23 mouse cellular contexts compared by ENCODE assay signal in the genomic region with DNA sequence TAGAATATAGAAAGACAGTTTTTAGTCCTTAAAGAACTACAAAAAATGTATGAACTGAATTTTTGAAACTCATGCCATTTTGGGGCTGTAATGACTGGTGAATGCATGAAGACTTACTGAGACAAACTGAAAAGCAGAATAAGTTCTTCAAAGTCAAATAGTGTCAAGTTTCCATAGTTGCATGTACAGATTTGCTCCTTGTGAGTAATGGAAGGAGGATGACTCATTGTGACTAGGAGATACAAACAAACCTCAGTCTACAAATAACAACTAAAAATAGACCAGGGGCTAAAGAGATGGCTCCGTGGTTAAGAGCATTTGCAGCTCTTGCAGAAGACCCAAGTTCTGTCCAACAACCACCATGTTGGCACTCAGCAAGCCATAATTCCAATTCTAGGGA.
A peak's percentile ranks its signal among the peaks of the same experiment; 100 is the strongest.
DNase-seq lines count a peak whose midpoint lies in the region; ATAC-seq and TF ChIP-seq lines count a peak whose summit lies in the region.
"Had no signal": no experiment of that assay in that cellular context is flagged by ENCODE, and none has a peak within 500 bp of the region (broad histone marks: within the 10 kb centered on the region; RNA-seq: fewer than 3 reads in every experiment).

No protein-coding gene starts in this region.

- DNase-seq in 3134 (ENCODE audit: extremely low read depth, insufficient read length, low spot score) = peak; percentile 4
- peak; percentile 36 for DNase-seq in 416B (ENCODE audit: low read depth)
- DNase-seq in brain, adult 2 months (ENCODE audit: low read depth, low spot score) = peak; percentile 32
- DNase-seq in lung, postnatal 14 days = no peak
- DNase-seq: adrenal gland, adult 8-10 months; adrenal gland, postnatal 25 days; B cell, adult 2 months; cerebellum, adult 11-12 months; cerebellum, adult 2 months; cerebellum, adult 9-10 months; cerebellum, postnatal 10 days; cerebellum, postnatal 25 days had no signal

- no peak overlapping the region for H3K4me2 ChIP-seq in midbrain, embryonic 15.5 days
- no peak overlapping the region for H3K4me2 ChIP-seq in hindbrain, embryonic 13.5 days
- H3K4me2 ChIP-seq: embryonic facial prominence, embryonic 12.5 days; forebrain, embryonic 13.5 days; forebrain, embryonic 15.5 days had no signal

- no peak overlapping the region for H3ac ChIP-seq in C2C12 (ENCODE audit: control insufficient read depth, insufficient read length, low read depth)

- H3K79me2 ChIP-seq in C2C12 (ENCODE audit: control insufficient read depth, insufficient read depth) = no peaks in the 10 kb centered on the region

- no peak for ATAC-seq in midbrain, embryonic 15.5 days (replicated peaks)
- ATAC-seq in hindbrain, embryonic 13.5 days (ENCODE audit: low FRiP score) = no peak
- ATAC-seq in monocyte, adult 5-6 weeks (replicated peaks; ENCODE audit: insufficient number of reproducible peaks, low FRiP score, low TSS enrichment, poor library complexity, severe bottlenecking) = no peak
- ATAC-seq: activated CD4-positive, CD25-positive, alpha-beta regulatory T cell, adult 4 months; forebrain, embryonic 13.5 days; forebrain, embryonic 15.5 days; Patski had no signal

- H3K79me3 ChIP-seq in C2C12 (ENCODE audit: low read depth) = no peaks in the 10 kb centered on the region

- no peaks in the 10 kb centered on the region for H3K4me1 ChIP-seq in midbrain, embryonic 15.5 days
- H3K4me1 ChIP-seq in hindbrain, embryonic 13.5 days (replicated peaks) = no peaks in the 10 kb centered on the region
- H3K4me1 ChIP-seq: embryonic facial prominence, embryonic 10.5 days; embryonic facial prominence, embryonic 12.5 days; forebrain, embryonic 13.5 days; forebrain, embryonic 15.5 days had no signal

- WGBS in midbrain, embryonic 15.5 days = 80% methylated on average over 1 of the region's 1 CpGs
- WGBS in hindbrain, embryonic 13.5 days = 86% methylated on average over 1 of the region's 1 CpGs

- H3K4me3 ChIP-seq in C2C12 (ENCODE audit: insufficient read depth, poor library complexity, severe bottlenecking) = no peak overlapping the region
- no peak overlapping the region for H3K4me3 ChIP-seq in midbrain, embryonic 15.5 days
- H3K4me3 ChIP-seq in hindbrain, embryonic 13.5 days = no peak overlapping the region
- H3K4me3 ChIP-seq: embryonic facial prominence, embryonic 10.5 days; embryonic facial prominence, embryonic 12.5 days; forebrain, embryonic 13.5 days; forebrain, embryonic 15.5 days had no signal

- H3K9ac ChIP-seq in midbrain, embryonic 15.5 days = no peak overlapping the region
- H3K9ac ChIP-seq in hindbrain, embryonic 13.5 days = no peak overlapping the region
- H3K9ac ChIP-seq: embryonic facial prominence, embryonic 12.5 days; forebrain, embryonic 13.5 days; forebrain, embryonic 15.5 days had no signal

- no peak for TF ChIP-seq CTCF in C2C12 (IDR thresholded peaks at IDR 0.05; ENCODE audit: control insufficient read depth, insufficient read depth, insufficient read length)

- no peaks in the 10 kb centered on the region for H3K9me3 ChIP-seq in midbrain, embryonic 15.5 days
- H3K9me3 ChIP-seq in hindbrain, embryonic 13.5 days = no peaks in the 10 kb centered on the region
- H3K9me3 ChIP-seq: embryonic facial prominence, embryonic 10.5 days; embryonic facial prominence, embryonic 12.5 days; forebrain, embryonic 13.5 days; forebrain, embryonic 15.5 days; G1E had no signal

- no peaks in the 10 kb centered on the region for H3K36me3 ChIP-seq in C2C12 (ENCODE audit: control insufficient read depth, insufficient read depth)
- H3K36me3 ChIP-seq in midbrain, embryonic 15.5 days (replicated peaks) = no peaks in the 10 kb centered on the region
- H3K36me3 ChIP-seq in hindbrain, embryonic 13.5 days = no peaks in the 10 kb centered on the region
- H3K36me3 ChIP-seq: embryonic facial prominence, embryonic 10.5 days; embryonic facial prominence, embryonic 12.5 days; forebrain, embryonic 15.5 days; G1E had no signal

- H3K27ac ChIP-seq in midbrain, embryonic 15.5 days = no peak overlapping the region
- H3K27ac ChIP-seq in hindbrain, embryonic 13.5 days = no peak overlapping the region
- H3K27ac ChIP-seq: embryonic facial prominence, embryonic 10.5 days; embryonic facial prominence, embryonic 12.5 days; forebrain, embryonic 13.5 days; forebrain, embryonic 15.5 days had no signal

- H3K27me3 ChIP-seq in C2C12 (ENCODE audit: control insufficient read depth, insufficient read depth, insufficient read length) = no peaks in the 10 kb centered on the region
- H3K27me3 ChIP-seq in midbrain, embryonic 15.5 days (replicated peaks) = no peaks in the 10 kb centered on the region
- no peaks in the 10 kb centered on the region for H3K27me3 ChIP-seq in hindbrain, embryonic 13.5 days
- H3K27me3 ChIP-seq: embryonic facial prominence, embryonic 12.5 days; forebrain, embryonic 13.5 days; forebrain, embryonic 15.5 days had no signal

TF ChIP-seq in C2C12, 6 proteins besides CTCF, POLR2A, EP300 and RAD21:
- TF ChIP-seq MAX (IDR thresholded peaks at IDR 0.05) = no peak
- TF ChIP-seq MYOD1 (IDR thresholded peaks at IDR 0.05; ENCODE audit: control insufficient read depth, insufficient read length, low read depth) = no peak
- TF ChIP-seq FOSL1 (IDR thresholded peaks at IDR 0.05; ENCODE audit: insufficient read depth, low read length, poor library complexity, severe bottlenecking) = peak; percentile 20
- no peak for TF ChIP-seq USF1 (IDR thresholded peaks at IDR 0.05; ENCODE audit: low read depth)
- TF ChIP-seq MYOG (IDR thresholded peaks at IDR 0.05; ENCODE audit: control insufficient read depth, extremely low read depth, insufficient read length) = no peak
- no peak for TF ChIP-seq CEBPB (IDR thresholded peaks at IDR 0.05; ENCODE audit: low read depth)
